Mouse (Mus musculus): ENCODE measurements at regions not wholly inside any gene's neighbourhood (a gene's known extent, or its start where the extent isn't known, plus 50 kb on each side); places are given as distances from the start of the nearest gene placed in this dataset.

- TF ChIP-seq ZNF384 (IDR thresholded peaks at IDR 0.05; ENCODE audit: low read depth, low read length) (no peak), MAFK (IDR thresholded peaks at IDR 0.05; ENCODE audit: insufficient read depth, low read depth, low read length) (no peak), CHD2 (IDR thresholded peaks at IDR 0.05; ENCODE audit: low read depth, low read length) (no peak), ZC3H11A (IDR thresholded peaks at IDR 0.05; ENCODE audit: borderline replicate concordance, low read depth, low read length) (no peak), HCFC1 (IDR thresholded peaks at IDR 0.05; ENCODE audit: borderline replicate concordance, insufficient read depth, low read length) (no peak)
- DNase-seq (ENCODE audit: low read depth, low spot score) = no peak
- H3K9ac ChIP-seq (ENCODE audit: insufficient read depth, low read depth, low read length, poor library complexity, severe bottlenecking) = no peak overlapping the region
- no peaks in the 10 kb centered on the region for H3K9me3 ChIP-seq (ENCODE audit: control insufficient read depth, insufficient read depth, low read depth, low read length)
- H3K27ac ChIP-seq (ENCODE audit: insufficient read depth, low read depth, low read length, poor library complexity, severe bottlenecking) = no peak overlapping the region
- in situ Hi-C loops (cut with MboI; ENCODE audit: low sequenced_read_pairs in 2 of 2, unreplicated experiment in 2 of 2) = no loop called here
- peaks cover 0 to 5% of the 10 kb centered on the region in 2 experiments; a peak in 1 of 4 replicates for H3K4me1 ChIP-seq (ENCODE audit: control insufficient read depth in 2 of 2, insufficient read depth in 2 of 2, low read length in 2 of 2, poor library complexity in 1 of 2)
- no peaks in the 10 kb centered on the region for H3K36me3 ChIP-seq (ENCODE audit: control insufficient read depth, insufficient read depth, low read length, poor library complexity, severe bottlenecking)
- peak overlapping the region in 1 of 2 experiments; percentile 25; a peak in 1 of 4 replicates for H3K4me3 ChIP-seq (ENCODE audit: insufficient read depth in 1 of 2, low read depth in 1 of 2, low read length in 2 of 2, poor library complexity in 1 of 2, severe bottlenecking in 1 of 2)
Observed at GRCm38 (mm10) chr14:76278751-76279450, 135.9 kb upstream of the Tsc22d1 start.

DNA sequence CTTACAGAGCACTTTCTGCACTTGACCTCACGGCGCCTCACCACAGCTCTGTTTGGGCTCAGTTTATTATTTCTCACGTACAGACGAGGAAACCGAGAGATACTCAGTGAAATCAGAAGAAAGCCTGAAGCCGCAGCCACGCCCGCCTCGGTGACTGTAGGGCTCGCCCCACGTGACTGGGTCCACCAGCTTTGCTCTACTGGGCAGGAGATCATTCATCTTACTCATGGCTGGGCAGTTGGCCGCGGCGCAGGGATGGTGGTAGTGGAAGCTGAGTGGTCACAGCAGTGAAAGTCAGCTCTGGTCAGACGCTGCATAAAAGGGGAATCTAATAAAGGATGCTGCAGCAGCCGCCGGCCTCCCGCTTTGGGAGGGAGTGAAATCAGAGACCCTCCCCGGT, 135.2 kb upstream of the Tsc22d1 start:
- no peak for DNase-seq (ENCODE audit: low read depth, low spot score)
- no peak overlapping the region for H3K27ac ChIP-seq (ENCODE audit: insufficient read depth, low read depth, low read length, poor library complexity, severe bottlenecking)
- TF ChIP-seq MAFK (IDR thresholded peaks at IDR 0.05; ENCODE audit: insufficient read depth, low read depth, low read length) (peak; percentile 66; the same call in 1 of the 2 replicates), CHD2 (IDR thresholded peaks at IDR 0.05; ENCODE audit: low read depth, low read length) (no peak)
- H3K9ac ChIP-seq (ENCODE audit: insufficient read depth, low read depth, low read length, poor library complexity, severe bottlenecking) = no peak overlapping the region; the same call in 1 of the 2 replicates
- H3K4me1 ChIP-seq (ENCODE audit: control insufficient read depth in 2 of 2, insufficient read depth in 2 of 2, low read length in 2 of 2, poor library complexity in 1 of 2) = peaks cover 0 to 5% of the 10 kb centered on the region in 2 experiments; a peak in 1 of 4 replicates
- no peaks in the 10 kb centered on the region for H3K36me3 ChIP-seq (ENCODE audit: control insufficient read depth, insufficient read depth, low read length, poor library complexity, severe bottlenecking)
- no peaks in the 10 kb centered on the region for H3K9me3 ChIP-seq (ENCODE audit: control insufficient read depth, insufficient read depth, low read depth, low read length)
- H3K4me3 ChIP-seq (ENCODE audit: insufficient read depth in 1 of 2, low read depth in 1 of 2, low read length in 2 of 2, poor library complexity in 1 of 2, severe bottlenecking in 1 of 2) = peak overlapping the region; percentile 25 to 38; a peak in 2 of 4 replicates
- in situ Hi-C loops (cut with MboI; ENCODE audit: low sequenced_read_pairs in 2 of 2, unreplicated experiment in 2 of 2) = no loop called here

DNA sequence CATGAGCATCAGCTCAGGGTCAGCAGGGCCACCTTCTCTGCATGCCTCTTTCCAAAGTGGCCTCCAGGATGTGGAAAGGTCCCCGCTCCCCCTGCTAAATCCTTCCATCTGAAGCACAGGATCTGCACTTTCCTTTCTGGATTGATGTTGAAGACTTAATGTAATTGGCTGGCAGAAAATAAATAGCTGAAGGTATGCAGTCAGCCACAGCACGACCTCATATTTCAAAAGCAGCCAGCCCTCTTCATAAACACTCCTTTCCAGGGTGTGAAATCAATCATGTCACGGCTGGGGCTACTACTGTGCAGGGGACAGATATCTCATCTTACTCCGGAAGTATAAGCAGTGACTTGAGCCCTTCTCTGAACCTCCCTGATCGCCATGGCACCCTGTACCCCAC, 132.9 kb upstream of the Tsc22d1 start:
- Histone ChIP-seq H3K36me3 (ENCODE audit: control insufficient read depth, insufficient read depth, low read length, poor library complexity, severe bottlenecking) (no peaks in the 10 kb centered on the region), H3K4me1 (ENCODE audit: control insufficient read depth in 2 of 2, insufficient read depth in 2 of 2, low read length in 2 of 2, poor library complexity in 1 of 2) (peaks cover 0 to 5% of the 10 kb centered on the region in 2 experiments; a peak in 1 of 4 replicates), H3K9me3 (ENCODE audit: control insufficient read depth, insufficient read depth, low read depth, low read length) (no peaks in the 10 kb centered on the region), H3K4me3 (ENCODE audit: insufficient read depth in 1 of 2, low read depth in 1 of 2, low read length in 2 of 2, poor library complexity in 1 of 2, severe bottlenecking in 1 of 2) (no peak overlapping the region), H3K9ac (ENCODE audit: insufficient read depth, low read depth, low read length, poor library complexity, severe bottlenecking) (no peak overlapping the region), H3K27ac (ENCODE audit: insufficient read depth, low read depth, low read length, poor library complexity, severe bottlenecking) (no peak overlapping the region)
- TF ChIP-seq HCFC1 (IDR thresholded peaks at IDR 0.05; ENCODE audit: borderline replicate concordance, insufficient read depth, low read length) (no peak), ZNF384 (IDR thresholded peaks at IDR 0.05; ENCODE audit: low read depth, low read length) (no peak), CHD2 (IDR thresholded peaks at IDR 0.05; ENCODE audit: low read depth, low read length) (no peak), MAFK (IDR thresholded peaks at IDR 0.05; ENCODE audit: insufficient read depth, low read depth, low read length) (no peak), ZC3H11A (IDR thresholded peaks at IDR 0.05; ENCODE audit: borderline replicate concordance, low read depth, low read length) (no peak)
- in situ Hi-C loops (cut with MboI; ENCODE audit: low sequenced_read_pairs in 2 of 2, unreplicated experiment in 2 of 2) = no loop called here
- DNase-seq (ENCODE audit: low read depth, low spot score) = no peak

GRCm38 (mm10) chr14:76287768-76288167, 127.0 kb upstream of the Tsc22d1 start:
- in situ Hi-C loops (cut with MboI; ENCODE audit: low sequenced_read_pairs in 2 of 2, unreplicated experiment in 2 of 2) = no loop called here
- no peak overlapping the region for H3K9ac ChIP-seq (ENCODE audit: insufficient read depth, low read depth, low read length, poor library complexity, severe bottlenecking)
- H3K36me3 ChIP-seq (ENCODE audit: control insufficient read depth, insufficient read depth, low read length, poor library complexity, severe bottlenecking) = no peaks in the 10 kb centered on the region
- TF ChIP-seq ZNF384 (IDR thresholded peaks at IDR 0.05; ENCODE audit: low read depth, low read length) (no peak), HCFC1 (IDR thresholded peaks at IDR 0.05; ENCODE audit: borderline replicate concordance, insufficient read depth, low read length) (no peak), ZC3H11A (IDR thresholded peaks at IDR 0.05; ENCODE audit: borderline replicate concordance, low read depth, low read length) (no peak), CHD2 (IDR thresholded peaks at IDR 0.05; ENCODE audit: low read depth, low read length) (no peak), MAFK (IDR thresholded peaks at IDR 0.05; ENCODE audit: insufficient read depth, low read depth, low read length) (no peak)
- H3K4me1 ChIP-seq (ENCODE audit: control insufficient read depth in 2 of 2, insufficient read depth in 2 of 2, low read length in 2 of 2, poor library complexity in 1 of 2) = no peaks in the 10 kb centered on the region
- no peak overlapping the region for H3K27ac ChIP-seq (ENCODE audit: insufficient read depth, low read depth, low read length, poor library complexity, severe bottlenecking)
- no peak for DNase-seq (ENCODE audit: low read depth, low spot score)
- H3K9me3 ChIP-seq (ENCODE audit: control insufficient read depth, insufficient read depth, low read depth, low read length) = no peaks in the 10 kb centered on the region
- H3K4me3 ChIP-seq (ENCODE audit: insufficient read depth in 1 of 2, low read depth in 1 of 2, low read length in 2 of 2, poor library complexity in 1 of 2, severe bottlenecking in 1 of 2) = no peak overlapping the region
